Mouse (Mus musculus) heart, adult 18-20 months (tissue): ENCODE measurements around the gene Ppp1r16b. TPM values are rescaled to one million over a fixed set of nuclear protein-coding genes. Genes with fewer than 3 reads are reported as not detected.

ENCODE experiments used
- DNase-seq, 2 experiments: peaks; one replicate each; pipeline ENCODE4 v3.0.0; 2021 to 2022; ENCODE audit warnings: mixed read lengths in 1 of 2
- total RNA-seq, 2 experiments: library from RNA; stranded (reverse); gene quantifications; 2 replicates each; pipeline ENCODE4 v1.2.3; 2021

The Ppp1r16b gene
- total RNA-seq, 2 experiments from 2014 or later: 11.6 to 16.1 TPM

- DNase-seq: peak; percentile 46 to 60
Observed at GRCm38 (mm10) chr2:158667671-158668432, 2.7 kb downstream of the Ppp1r16b start.

GRCm38 (mm10) chr2:158668433-158669010 lies 3.3 kb downstream of the Ppp1r16b start:
- DNase-seq: no peak

GRCm38 (mm10) chr2:158669199-158670195 lies 4.3 kb downstream of the Ppp1r16b start:
- DNase-seq: no peak

- no peak for DNase-seq
Observed at GRCm38 (mm10) chr2:158670571-158670970, 5.4 kb downstream of the Ppp1r16b start.

GRCm38 (mm10) chr2:158672829-158673228 lies 7.6 kb downstream of the Ppp1r16b start:
- DNase-seq: peak; percentile 73 to 90

- DNase-seq: peak in 1 of 2 experiments; percentile 32
Observed at GRCm38 (mm10) chr2:158673493-158673892, 8.3 kb downstream of the Ppp1r16b start.

- DNase-seq: no peak
Observed at GRCm38 (mm10) chr2:158674131-158674530, 8.9 kb downstream of the Ppp1r16b start.

GRCm38 (mm10) chr2:158674759-158675158 lies 9.6 kb downstream of the Ppp1r16b start:
- no peak for DNase-seq

- DNase-seq: no peak
Observed at GRCm38 (mm10) chr2:158675161-158675560, 10.0 kb downstream of the Ppp1r16b start.

- no peak for DNase-seq
Observed at GRCm38 (mm10) chr2:158675907-158676533, 10.8 kb downstream of the Ppp1r16b start.

- no peak for DNase-seq
Observed at GRCm38 (mm10) chr2:158677946-158678345, 12.7 kb downstream of the Ppp1r16b start.

GRCm38 (mm10) chr2:158679091-158679490 lies 13.9 kb downstream of the Ppp1r16b start:
- DNase-seq: no peak

- DNase-seq: no peak
Observed at GRCm38 (mm10) chr2:158680357-158680889, 15.2 kb downstream of the Ppp1r16b start.

GRCm38 (mm10) chr2:158681714-158682113 lies 16.5 kb downstream of the Ppp1r16b start:
- no peak for DNase-seq

- DNase-seq: no peak
Observed at GRCm38 (mm10) chr2:158682344-158683037, 17.3 kb downstream of the Ppp1r16b start.

GRCm38 (mm10) chr2:158683038-158683413 lies 17.8 kb downstream of the Ppp1r16b start:
- DNase-seq: no peak

- DNase-seq: no peak
Observed at GRCm38 (mm10) chr2:158684247-158684843, 19.1 kb downstream of the Ppp1r16b start.

GRCm38 (mm10) chr2:158684910-158685309 lies 19.7 kb downstream of the Ppp1r16b start:
- DNase-seq: no peak

GRCm38 (mm10) chr2:158686394-158686793 lies 21.2 kb downstream of the Ppp1r16b start:
- DNase-seq: no peak

- DNase-seq: peak; percentile 68 to 85
Observed at GRCm38 (mm10) chr2:158687804-158688241, 22.6 kb downstream of the Ppp1r16b start.

- DNase-seq: peak in 1 of 2 experiments; percentile 42
Observed at GRCm38 (mm10) chr2:158689060-158689459, 23.9 kb downstream of the Ppp1r16b start.
